Mouse (Mus musculus) inflammation-experienced regulatory T-cells, adult 6 months (primary cell): ENCODE results near the gene Prkcb. TPM values are rescaled to one million over a fixed set of nuclear protein-coding genes. Genes with fewer than 3 reads are reported as not detected.

Experiments
- ATAC-seq: one replicate; pipeline ENCODE4 v1.8.0; 2017
- polyA plus RNA-seq, 3 experiments: library from polyadenylated mRNA; unstranded; fragments of 100-300 nt; shearing (Covaris generic); gene quantifications; one replicate each; pipeline ENCODE4 v1.2.1; 2017

The Prkcb gene
- polyA plus RNA-seq, 3 experiments from 2014 or later, result 45.1 to 89.5 (median 71.9) TPM

DNA sequence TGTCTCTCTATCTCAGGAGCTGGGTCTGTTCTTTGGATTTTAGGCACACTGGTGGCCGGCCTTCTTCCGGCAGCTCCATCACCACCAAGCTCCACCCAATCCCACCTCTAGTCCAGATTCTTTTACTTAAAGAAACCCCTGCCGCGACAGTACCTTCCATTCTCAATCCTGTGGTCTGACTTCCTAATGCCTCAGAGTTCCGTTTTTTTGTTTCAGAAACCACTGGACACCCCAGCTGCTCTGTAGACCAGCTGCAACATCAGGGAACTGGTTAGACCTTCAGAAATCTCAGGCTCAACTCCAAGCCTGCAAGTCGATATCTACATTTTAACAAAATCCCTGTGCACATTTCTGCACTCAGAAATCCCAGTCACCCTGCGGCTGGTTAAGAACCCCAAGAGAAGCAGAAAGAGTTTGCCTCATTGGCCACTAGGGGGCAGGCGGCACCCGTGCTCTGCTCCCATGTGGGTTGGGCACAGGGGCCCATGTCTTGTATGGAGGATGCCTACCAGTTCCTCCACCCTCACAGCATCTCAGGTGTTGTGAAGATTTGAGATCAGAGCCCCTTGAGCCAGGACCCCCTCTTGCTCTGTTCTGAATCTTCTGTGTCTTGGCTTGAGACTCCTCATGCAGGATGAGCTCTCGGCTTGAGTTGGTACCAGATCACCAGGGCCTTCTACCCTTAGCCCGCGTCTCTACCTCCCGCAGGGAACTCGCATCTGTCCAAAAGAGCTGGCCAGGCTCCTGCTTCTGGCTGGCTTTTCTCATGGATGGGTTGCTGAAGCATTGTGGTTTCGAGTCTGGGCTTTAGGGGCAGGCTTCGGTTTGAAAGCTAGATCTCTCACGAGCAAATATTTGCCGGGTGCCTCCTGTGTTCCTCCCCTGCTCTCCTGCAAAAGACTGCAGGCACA, 182.1 kb downstream of the Prkcb start:
- peak; percentile 60 for ATAC-seq

DNA sequence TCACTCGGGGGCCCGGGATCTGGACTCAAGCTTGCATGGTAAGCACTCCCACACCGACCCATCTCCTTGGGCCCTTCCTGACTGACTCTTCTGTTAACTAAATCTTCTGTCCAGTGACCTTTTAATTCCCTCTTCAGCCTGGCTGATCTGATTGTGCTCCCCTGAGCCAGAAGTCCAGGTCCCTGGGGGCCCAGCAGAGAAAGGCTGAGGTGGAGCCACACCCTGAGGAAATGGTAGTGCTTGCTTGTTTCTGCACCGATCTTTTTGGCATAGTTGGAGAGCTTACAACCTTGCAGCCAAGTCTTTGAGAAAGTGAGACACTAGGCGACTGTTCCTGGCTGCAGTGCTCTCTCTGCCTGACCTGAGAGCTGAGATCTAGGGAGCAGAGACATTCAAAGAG, 183.7 kb downstream of the Prkcb start:
- ATAC-seq, result no peak

DNA sequence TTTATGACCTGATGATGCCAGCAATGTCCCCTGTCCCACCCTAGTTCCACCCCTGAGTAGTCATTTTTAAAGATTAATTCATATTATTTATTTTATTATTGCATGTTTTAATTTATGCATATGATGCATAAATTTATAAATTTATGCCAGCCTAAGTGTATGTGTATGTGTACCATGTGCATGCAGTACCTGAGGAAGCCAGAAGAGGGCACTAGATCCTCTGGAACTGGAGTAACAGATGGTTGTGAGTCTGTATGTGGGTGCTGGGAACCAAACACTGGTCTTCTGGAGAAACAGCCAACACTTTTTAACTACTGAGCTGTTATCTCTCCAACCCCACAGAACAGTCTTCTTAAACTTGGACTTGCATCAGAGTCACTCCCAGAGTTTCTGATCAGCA, 186.5 kb downstream of the Prkcb start:
- no peak for ATAC-seq

DNA sequence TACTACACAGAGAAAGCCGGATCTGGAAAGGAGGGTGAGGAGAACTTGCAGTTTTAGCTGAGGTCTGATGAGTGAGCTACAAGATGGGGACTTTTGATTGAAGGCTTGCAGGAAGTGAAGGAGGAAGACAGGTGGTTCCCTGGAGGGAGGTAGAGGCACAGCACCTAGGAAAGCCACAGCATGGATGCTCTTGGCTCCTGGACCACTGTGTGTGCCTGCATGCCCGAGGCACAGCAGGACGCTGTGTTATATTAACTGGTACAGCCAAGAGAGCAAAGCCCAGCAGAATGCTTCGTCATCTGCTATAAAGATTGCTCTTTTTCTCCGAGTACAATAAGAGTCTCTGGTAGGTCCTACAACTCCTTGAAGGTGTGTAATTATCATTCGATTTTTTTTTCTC, 188.1 kb downstream of the Prkcb start:
- ATAC-seq, result no peak

DNA sequence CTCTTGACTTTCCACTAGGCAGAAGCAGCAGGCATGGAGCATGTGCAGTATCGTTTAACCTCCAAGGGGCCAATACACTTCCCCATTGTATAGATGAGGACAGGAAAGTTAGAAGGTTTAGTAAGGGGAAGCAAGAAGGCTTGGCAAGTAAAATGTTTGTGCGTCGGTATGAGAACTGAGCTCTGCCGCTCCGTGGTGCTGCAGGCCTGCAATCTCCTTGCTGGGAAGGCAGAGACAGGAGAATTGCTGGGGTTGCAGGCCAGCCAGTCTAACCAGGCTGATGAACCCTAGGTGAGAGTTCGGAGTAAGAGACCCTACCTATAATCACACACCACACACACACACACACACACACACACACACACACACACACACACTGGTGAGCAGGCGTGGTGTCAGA, 188.6 kb downstream of the Prkcb start:
- ATAC-seq, result no peak

DNA sequence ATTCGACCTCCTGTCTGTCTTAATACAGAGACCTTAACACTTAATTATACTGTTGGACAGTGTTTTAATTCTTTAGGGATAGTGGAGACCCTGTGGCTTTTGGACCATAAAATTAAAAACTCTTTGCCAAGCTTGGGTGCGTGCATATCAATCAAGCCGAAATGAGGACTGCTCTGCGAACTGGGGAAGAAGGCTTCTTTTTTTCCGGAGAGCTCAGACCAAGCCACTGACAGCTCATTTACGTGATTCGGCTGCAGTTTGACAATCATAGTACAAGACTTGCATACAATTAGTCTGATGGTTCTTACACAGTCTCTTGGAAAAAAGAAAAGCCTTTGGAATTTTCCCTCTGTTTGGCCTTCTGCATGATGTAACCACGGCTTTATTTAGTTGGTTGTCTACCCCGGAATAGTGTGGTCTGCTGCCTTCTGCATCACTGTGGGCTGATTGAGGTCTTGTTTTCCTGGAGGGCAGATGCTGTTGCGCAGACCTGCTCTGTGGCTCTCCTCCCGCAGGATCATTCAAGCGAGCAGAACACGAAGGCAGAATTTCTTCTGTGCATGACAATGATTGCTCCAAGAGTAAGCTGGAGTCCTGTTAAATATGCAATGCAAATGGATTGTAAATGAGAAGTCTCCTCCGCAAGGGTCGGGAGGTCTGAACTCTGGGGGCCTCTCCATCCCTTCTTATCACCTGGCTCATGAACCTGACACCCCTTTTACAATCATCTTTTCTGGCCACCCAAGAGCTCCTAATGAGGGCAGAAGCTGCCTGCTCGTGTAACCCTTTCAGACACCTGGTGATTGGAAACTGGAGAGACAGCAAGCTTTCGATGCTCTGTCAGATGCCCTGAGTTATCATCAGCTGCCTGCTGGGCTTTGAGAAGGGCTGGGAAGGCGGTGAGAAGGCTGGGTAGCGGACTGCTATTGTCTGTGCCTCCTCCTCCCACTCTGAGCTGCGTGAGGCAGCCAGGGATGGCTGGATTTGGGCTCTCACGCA, 189.3 kb downstream of the Prkcb start:
- no peak for ATAC-seq

DNA sequence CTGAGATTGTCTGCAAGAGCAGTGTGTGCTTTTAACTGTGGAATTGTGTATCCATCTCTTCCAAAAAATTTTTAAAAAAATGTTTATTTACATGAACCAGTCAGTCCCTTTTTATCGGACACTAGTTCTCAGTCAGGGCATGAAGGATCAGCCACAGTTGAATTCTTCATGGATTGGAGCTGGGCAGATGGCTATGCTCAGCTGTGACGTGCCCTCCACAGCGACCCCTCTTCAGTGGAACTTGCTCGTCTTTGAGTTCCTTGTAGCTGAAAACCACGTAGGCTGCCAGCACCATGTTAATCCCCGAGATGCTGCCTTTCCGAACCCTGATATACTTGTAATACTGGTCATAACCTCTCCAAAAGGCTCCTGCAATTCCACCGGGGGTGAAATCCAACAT, 195.4 kb downstream of the Prkcb start:
- ATAC-seq, result no peak

- no peak for ATAC-seq
Observed at GRCm38 (mm10) chr7:122487929-122488571, 199.5 kb downstream of the Prkcb start.

DNA sequence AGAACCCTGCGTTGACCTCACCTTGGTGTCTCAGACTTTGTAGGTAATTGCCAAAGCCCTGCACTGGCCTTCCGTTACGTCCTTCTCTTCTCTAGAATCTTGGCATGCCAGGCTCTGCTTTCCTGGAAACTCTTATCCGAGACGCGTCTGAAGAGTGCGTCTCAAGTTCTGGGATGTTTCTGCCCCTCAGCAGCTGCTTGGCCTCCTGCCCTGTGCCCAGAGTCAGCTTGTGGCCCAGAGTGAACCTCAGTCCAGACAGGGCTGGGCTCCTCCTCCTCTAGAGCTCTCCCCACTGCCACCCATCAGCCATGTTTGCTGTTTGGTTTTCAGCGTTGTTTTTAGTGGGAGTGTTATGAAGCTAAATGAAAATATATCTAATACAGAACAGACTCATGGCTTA, 203.5 kb downstream of the Prkcb start:
- no peak for ATAC-seq

DNA sequence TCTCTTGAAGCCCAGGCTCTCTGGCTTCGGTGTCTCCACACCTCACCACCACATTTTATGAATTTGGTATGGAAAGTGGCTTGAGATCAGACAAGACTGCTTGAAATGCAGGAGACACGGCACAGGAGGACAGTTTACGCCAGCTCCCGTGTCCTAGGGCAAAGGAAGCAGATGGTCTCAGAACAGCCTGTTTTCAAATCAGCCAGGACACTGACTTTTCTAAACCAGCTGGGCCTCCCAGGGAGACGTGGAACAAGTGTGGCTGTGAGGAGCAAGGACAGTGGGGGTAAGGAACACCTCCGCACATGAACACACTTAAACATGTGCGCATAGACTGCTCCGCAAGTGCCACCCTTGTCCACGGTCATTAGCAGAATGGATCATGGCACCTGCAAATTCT, 204.4 kb downstream of the Prkcb start:
- ATAC-seq, result no peak

DNA sequence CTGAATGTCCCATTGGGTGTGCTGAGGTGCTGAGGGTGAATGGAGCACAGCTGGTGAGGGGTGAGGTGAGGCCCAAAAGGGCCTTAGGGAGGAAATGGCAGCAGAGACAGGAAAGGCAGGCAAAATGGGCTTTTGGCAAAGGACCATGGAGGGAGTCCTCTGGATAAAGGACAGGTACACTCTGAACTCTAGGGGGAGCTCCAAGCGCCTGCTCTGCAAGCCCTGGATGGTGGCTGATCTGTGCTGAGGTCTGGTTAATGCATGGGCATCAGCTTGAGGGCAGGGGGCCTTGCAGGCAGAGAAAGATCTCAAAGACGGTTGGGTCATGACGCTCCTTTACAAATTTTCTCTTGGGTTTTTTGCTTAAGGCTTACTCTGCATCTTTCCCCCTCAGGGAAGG, 205.5 kb downstream of the Prkcb start:
- no peak for ATAC-seq

- no peak for ATAC-seq
Observed at GRCm38 (mm10) chr7:122497516-122497915, 209.0 kb downstream of the Prkcb start.

- no peak for ATAC-seq
Observed at GRCm38 (mm10) chr7:122498461-122498860, 209.9 kb downstream of the Prkcb start.

GRCm38 (mm10) chr7:122499743-122500597, 211.4 kb downstream of the Prkcb start:
- no peak for ATAC-seq

DNA sequence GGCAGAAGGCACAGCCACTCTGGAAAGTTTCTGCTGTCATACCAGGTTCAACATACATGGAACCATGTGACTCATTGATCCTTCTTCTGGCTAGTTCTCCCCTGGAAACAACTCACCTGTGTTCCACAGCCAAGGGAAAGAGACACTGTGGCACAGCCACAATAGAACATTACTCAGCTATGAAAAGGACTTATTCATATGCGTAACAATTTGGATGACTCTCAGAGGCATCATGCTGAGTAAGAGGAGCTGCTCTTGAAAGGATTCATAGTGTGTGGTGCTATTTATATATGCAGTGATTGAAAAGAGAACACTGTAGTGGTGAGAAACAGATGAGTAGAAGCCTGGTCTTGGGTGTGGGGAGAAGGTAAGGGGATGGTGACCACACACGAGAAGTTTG, 217.9 kb downstream of the Prkcb start:
- ATAC-seq, result no peak

- ATAC-seq, result no peak
Observed at GRCm38 (mm10) chr7:122509903-122510302, 221.4 kb downstream of the Prkcb start.

- ATAC-seq, result no peak
Observed at GRCm38 (mm10) chr7:122512430-122512966, 223.9 kb downstream of the Prkcb start.

DNA sequence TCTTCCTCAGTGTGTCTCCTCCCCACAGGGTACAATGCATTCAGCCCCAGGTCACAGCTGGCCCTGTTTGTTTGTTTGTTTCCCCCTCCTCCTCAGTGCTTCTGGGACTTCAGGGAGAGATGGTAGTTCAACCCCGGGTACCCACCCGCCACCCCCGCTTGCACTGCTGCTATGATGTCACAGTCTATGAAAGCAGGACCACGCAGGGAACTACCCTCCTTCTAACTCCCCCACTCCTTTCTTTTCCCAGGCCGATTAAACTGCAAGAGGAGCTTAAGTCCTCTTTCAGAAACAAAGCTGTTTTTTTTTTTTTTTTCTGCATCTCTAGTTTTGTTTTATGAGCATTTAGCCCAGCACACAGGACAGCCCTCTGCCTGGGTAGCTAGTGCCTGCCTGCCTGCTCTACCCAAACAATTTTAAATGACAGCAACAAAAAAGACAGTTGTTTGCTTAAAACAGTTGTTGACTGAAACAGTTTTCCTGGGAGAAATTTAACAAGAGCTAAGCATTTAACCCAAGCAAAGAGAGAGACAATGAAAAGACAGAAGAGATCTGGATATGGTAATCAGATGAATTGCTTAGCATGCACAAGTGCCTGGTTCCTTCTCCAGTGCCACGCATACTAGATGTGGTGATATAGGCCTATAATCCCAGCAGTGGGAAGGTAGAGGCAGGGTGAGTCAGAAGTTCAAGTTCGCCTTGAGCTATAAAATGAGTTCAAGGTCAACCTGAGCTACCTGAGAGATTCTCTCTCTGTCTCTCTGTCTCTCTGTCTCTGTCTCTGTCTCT, 232.5 kb downstream of the Prkcb start:
- no peak for ATAC-seq

- no peak for ATAC-seq
Observed at GRCm38 (mm10) chr7:122528201-122528600, 239.7 kb downstream of the Prkcb start.

DNA sequence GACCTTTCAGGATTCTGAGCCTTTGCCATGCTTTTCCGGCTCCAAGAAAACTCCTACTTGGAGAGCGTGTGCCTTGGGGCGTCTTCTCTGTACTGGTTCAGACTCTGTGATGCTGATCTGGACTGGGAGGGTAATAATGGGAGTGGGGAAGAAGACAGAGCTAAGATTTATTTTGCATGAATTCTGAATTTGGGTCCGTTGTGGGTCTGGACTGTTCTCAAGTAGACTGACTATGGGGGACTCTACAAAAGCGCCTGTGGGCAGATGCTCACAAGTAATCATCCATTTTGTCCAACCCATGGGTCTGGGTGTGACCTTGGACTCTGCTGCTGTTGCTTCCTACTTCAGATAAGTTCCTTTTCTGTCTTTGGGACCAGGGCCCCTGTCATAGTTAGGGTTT, 240.1 kb downstream of the Prkcb start:
- ATAC-seq, result no peak
